Mouse (Mus musculus): ENCODE measurements around the gene Fam49a. TPM values are rescaled to one million over a fixed set of nuclear protein-coding genes. Genes with fewer than 3 reads are reported as not detected.
A peak's percentile ranks its signal among the peaks of the same experiment; 100 is the strongest.

Fam49a gene
- polyA plus RNA-seq, 1 experiment, result 11.3 TPM

- no peaks in the 10 kb centered on the region for H3K27me3 ChIP-seq (ENCODE audit: control insufficient read depth, insufficient read depth, low read length)
- WGBS, result 80% methylated on average over 6 of the region's 6 CpGs
- H3K36me3 ChIP-seq (ENCODE audit: control insufficient read depth, insufficient read depth, low read length), result peaks cover 1% of the 10 kb centered on the region; the same call in 1 of the 2 replicates
- TF ChIP-seq POLR2A (IDR thresholded peaks at IDR 0.05; ENCODE audit: low read depth, low read length) (no peak), CTCF (IDR thresholded peaks at IDR 0.05; ENCODE audit: extremely low read depth, insufficient read depth, insufficient read length, insufficient replicate concordance) (no peak)
- H3K4me1 ChIP-seq (ENCODE audit: control insufficient read depth, insufficient read depth, insufficient read length), result peaks cover 8% of the 10 kb centered on the region; the same call in 1 of the 2 replicates
- no peak for DNase-seq (ENCODE audit: low read depth in 1 of 2, low spot score in 2 of 2)
- H3K27ac ChIP-seq (ENCODE audit: insufficient read depth, low read length), result no peak overlapping the region; the same call in 1 of the 2 replicates
- H3K4me3 ChIP-seq (ENCODE audit: extremely low read depth, insufficient read depth, insufficient read length), result no peak overlapping the region
Observed at GRCm38 (mm10) chr12:12316956-12317355, 55.0 kb downstream of the Fam49a start.

GRCm38 (mm10) chr12:12317606-12318005, 55.7 kb downstream of the Fam49a start:
- H3K27me3 ChIP-seq (ENCODE audit: control insufficient read depth, insufficient read depth, low read length), result no peaks in the 10 kb centered on the region
- H3K36me3 ChIP-seq (ENCODE audit: control insufficient read depth, insufficient read depth, low read length), result peaks cover 1% of the 10 kb centered on the region; the same call in 1 of the 2 replicates
- no peak overlapping the region for H3K4me3 ChIP-seq (ENCODE audit: extremely low read depth, insufficient read depth, insufficient read length)
- 88% methylated on average over 7 of the region's 7 CpGs for WGBS
- TF ChIP-seq CTCF (IDR thresholded peaks at IDR 0.05; ENCODE audit: extremely low read depth, insufficient read depth, insufficient read length, insufficient replicate concordance) (no peak), POLR2A (IDR thresholded peaks at IDR 0.05; ENCODE audit: low read depth, low read length) (no peak)
- H3K4me1 ChIP-seq (ENCODE audit: control insufficient read depth, insufficient read depth, insufficient read length), result peaks cover 8% of the 10 kb centered on the region; the same call in 1 of the 2 replicates
- DNase-seq (ENCODE audit: low read depth in 1 of 2, low spot score in 2 of 2), result no peak
- no peak overlapping the region for H3K27ac ChIP-seq (ENCODE audit: insufficient read depth, low read length)

- Histone ChIP-seq H3K36me3 (ENCODE audit: control insufficient read depth, insufficient read depth, low read length) (peaks cover 1% of the 10 kb centered on the region; the same call in 1 of the 2 replicates), H3K27me3 (ENCODE audit: control insufficient read depth, insufficient read depth, low read length) (no peaks in the 10 kb centered on the region), H3K27ac (ENCODE audit: insufficient read depth, low read length) (no peak overlapping the region), H3K4me3 (ENCODE audit: extremely low read depth, insufficient read depth, insufficient read length) (no peak overlapping the region), H3K4me1 (ENCODE audit: control insufficient read depth, insufficient read depth, insufficient read length) (peaks cover 8% of the 10 kb centered on the region; the same call in 1 of the 2 replicates)
- peak in 1 of 2 experiments; percentile 34 for DNase-seq (ENCODE audit: low read depth in 1 of 2, low spot score in 2 of 2)
- 7% methylated on average over 6 of the region's 6 CpGs for WGBS
- TF ChIP-seq CTCF (IDR thresholded peaks at IDR 0.05; ENCODE audit: extremely low read depth, insufficient read depth, insufficient read length, insufficient replicate concordance) (no peak), POLR2A (IDR thresholded peaks at IDR 0.05; ENCODE audit: low read depth, low read length) (no peak)
Observed at GRCm38 (mm10) chr12:12318140-12318734, 56.3 kb downstream of the Fam49a start.

GRCm38 (mm10) chr12:12320693-12321092, 58.8 kb downstream of the Fam49a start:
- Histone ChIP-seq H3K36me3 (ENCODE audit: control insufficient read depth, insufficient read depth, low read length) (peaks cover 1% of the 10 kb centered on the region; the same call in 1 of the 2 replicates), H3K27me3 (ENCODE audit: control insufficient read depth, insufficient read depth, low read length) (no peaks in the 10 kb centered on the region), H3K27ac (ENCODE audit: insufficient read depth, low read length) (peak overlapping the region; percentile 19; the same call in 1 of the 2 replicates), H3K4me3 (ENCODE audit: extremely low read depth, insufficient read depth, insufficient read length) (no peak overlapping the region), H3K4me1 (ENCODE audit: control insufficient read depth, insufficient read depth, insufficient read length) (peaks cover 8% of the 10 kb centered on the region; the same call in 1 of the 2 replicates)
- 7% methylated on average over 2 of the region's 2 CpGs for WGBS
- DNase-seq (ENCODE audit: low read depth in 1 of 2, low spot score in 2 of 2), result peak in 1 of 2 experiments; percentile 33
- no peak for TF ChIP-seq POLR2A (IDR thresholded peaks at IDR 0.05; ENCODE audit: low read depth, low read length)
- no peak for TF ChIP-seq CTCF (IDR thresholded peaks at IDR 0.05; ENCODE audit: extremely low read depth, insufficient read depth, insufficient read length, insufficient replicate concordance)

- TF ChIP-seq CTCF (IDR thresholded peaks at IDR 0.05; ENCODE audit: extremely low read depth, insufficient read depth, insufficient read length, insufficient replicate concordance), result no peak
- TF ChIP-seq POLR2A (IDR thresholded peaks at IDR 0.05; ENCODE audit: low read depth, low read length), result no peak
- no peak overlapping the region for H3K27ac ChIP-seq (ENCODE audit: insufficient read depth, low read length)
- H3K4me3 ChIP-seq (ENCODE audit: extremely low read depth, insufficient read depth, insufficient read length), result no peak overlapping the region
- peaks cover 8% of the 10 kb centered on the region; the same call in 1 of the 2 replicates for H3K4me1 ChIP-seq (ENCODE audit: control insufficient read depth, insufficient read depth, insufficient read length)
- 67% methylated on average over 3 of the region's 3 CpGs for WGBS
- no peaks in the 10 kb centered on the region for H3K27me3 ChIP-seq (ENCODE audit: control insufficient read depth, insufficient read depth, low read length)
- no peak for DNase-seq (ENCODE audit: low read depth in 1 of 2, low spot score in 2 of 2)
- peaks cover 1% of the 10 kb centered on the region; the same call in 1 of the 2 replicates for H3K36me3 ChIP-seq (ENCODE audit: control insufficient read depth, insufficient read depth, low read length)
Observed at GRCm38 (mm10) chr12:12321111-12321510, 59.2 kb downstream of the Fam49a start.

- H3K36me3 ChIP-seq (ENCODE audit: control insufficient read depth, insufficient read depth, low read length), result peaks cover 1% of the 10 kb centered on the region; the same call in 1 of the 2 replicates
- DNase-seq (ENCODE audit: low read depth in 1 of 2, low spot score in 2 of 2), result no peak
- no peaks in the 10 kb centered on the region for H3K27me3 ChIP-seq (ENCODE audit: control insufficient read depth, insufficient read depth, low read length)
- TF ChIP-seq POLR2A (IDR thresholded peaks at IDR 0.05; ENCODE audit: low read depth, low read length) (no peak), CTCF (IDR thresholded peaks at IDR 0.05; ENCODE audit: extremely low read depth, insufficient read depth, insufficient read length, insufficient replicate concordance) (no peak)
- no peak overlapping the region for H3K27ac ChIP-seq (ENCODE audit: insufficient read depth, low read length)
- WGBS, result 89% methylated on average over 5 of the region's 5 CpGs
- H3K4me1 ChIP-seq (ENCODE audit: control insufficient read depth, insufficient read depth, insufficient read length), result peaks cover 8% of the 10 kb centered on the region; the same call in 1 of the 2 replicates
- H3K4me3 ChIP-seq (ENCODE audit: extremely low read depth, insufficient read depth, insufficient read length), result no peak overlapping the region
Observed at GRCm38 (mm10) chr12:12323084-12323483, 61.1 kb downstream of the Fam49a start.
